Mouse (Mus musculus) cerebellum, adult 11 months (tissue): ENCODE data around the gene Nek6.
A peak's percentile ranks its signal among the peaks of the same experiment; 100 is the strongest.

ENCODE experiments used
- DNase-seq: peaks from one replicate; pipeline ENCODE4 v3.0.0; 2022

The Nek6 gene

DNA sequence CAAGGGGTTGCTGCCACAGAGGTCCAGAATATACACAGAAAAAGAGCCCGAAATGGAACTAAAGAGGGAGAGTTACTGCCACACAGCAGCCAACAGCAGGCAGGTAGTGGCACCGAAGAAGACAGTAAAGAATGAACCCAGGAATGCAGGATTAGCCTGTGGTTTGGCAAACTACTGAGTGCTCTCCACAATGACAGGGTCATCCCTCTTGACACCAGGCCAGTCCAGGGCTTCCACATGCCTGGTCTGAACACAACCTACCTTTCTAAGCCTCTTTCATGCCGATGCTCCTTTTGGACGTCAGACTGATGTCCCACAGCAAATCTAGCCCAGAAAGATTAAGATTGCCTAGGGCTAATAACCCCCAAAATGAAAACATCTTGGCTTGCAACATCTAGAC, 117.4 kb downstream of the Nek6 start:
- no peak for DNase-seq

- DNase-seq = no peak
Observed at GRCm38 (mm10) chr2:38629451-38629850, 118.0 kb downstream of the Nek6 start.

DNA sequence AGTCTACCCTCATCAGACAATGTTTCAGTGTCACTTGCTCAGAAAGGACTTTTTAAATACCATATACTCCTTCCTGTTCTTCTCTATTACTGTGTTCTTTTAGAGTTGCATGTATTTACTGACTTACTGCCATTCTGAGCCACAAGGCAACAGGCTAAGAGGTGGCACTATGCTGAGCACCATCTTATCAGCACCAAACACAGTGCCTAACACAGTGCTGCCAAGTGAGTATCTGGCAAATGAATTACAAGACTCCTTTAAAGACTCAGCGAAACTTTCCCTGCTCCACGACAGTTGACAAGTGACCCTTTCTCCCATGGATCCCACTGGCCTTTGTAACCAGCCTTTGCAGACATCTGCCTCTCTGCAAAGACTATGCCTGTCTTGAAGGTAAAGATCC, 119.1 kb downstream of the Nek6 start:
- no peak for DNase-seq

DNA sequence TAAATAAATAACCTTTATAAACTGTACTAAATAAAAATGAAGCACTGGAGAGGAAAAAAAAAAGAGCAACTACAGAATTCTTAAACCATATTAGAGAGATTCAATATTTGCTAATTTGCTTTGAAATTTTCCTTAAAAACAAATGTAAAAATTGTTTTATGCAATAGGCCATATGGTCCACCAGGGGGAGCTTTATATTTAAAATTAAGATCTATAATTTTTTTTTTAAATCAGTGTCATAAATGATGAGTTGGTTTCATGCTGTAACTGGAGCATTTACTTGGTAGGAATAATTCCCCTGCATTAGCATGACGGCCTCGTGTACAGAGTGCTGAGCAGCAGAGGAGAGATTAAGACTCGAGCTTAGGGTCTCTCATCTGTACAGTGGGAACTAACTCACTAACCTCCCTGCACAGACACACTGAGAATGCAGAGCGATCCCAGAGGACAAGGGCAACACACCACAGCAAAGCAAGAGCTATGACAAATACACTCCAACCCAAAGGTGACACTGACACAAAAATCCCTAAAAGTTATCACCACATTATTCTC, 126.3 kb downstream of the Nek6 start:
- DNase-seq = no peak

DNA sequence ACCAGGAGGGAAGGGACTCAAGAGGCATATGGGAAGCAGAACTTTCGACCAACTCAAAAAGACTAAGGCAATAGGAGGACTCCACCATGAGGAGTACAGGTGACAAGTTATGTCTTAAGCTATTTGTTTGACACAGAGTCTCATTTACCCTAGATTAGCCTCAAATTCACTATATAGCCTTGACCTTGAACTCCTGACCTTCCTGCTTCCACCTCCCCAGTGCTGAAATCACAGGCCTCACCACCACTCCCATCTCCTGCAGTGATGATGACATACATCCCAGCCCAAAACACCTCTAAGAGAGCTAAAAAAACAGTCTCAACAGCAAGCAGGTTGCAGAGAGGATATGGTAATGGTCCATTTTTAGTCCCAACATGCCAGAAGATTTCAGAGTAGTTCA, 130.3 kb downstream of the Nek6 start:
- DNase-seq = no peak

- DNase-seq = peak; percentile 82
Observed at GRCm38 (mm10) chr2:38643625-38644427, 132.4 kb downstream of the Nek6 start, which contains the start of gene Psmb7. Gene Psmb7 (minus strand): TSS chr2:38644087.
